Mouse (Mus musculus): ENCODE measurements around the gene Clk2. TPM values are rescaled to one million over a fixed set of nuclear protein-coding genes. Genes with fewer than 3 reads are reported as not detected.

The Clk2 gene
- polyA plus RNA-seq, 1 experiment from 2014 or later: 50.3 TPM

- WGBS: 48% methylated on average over 9 of the region's 9 CpGs
- H3K9me3 ChIP-seq: no peaks in the 10 kb centered on the region
- ATAC-seq (ENCODE audit: insufficient number of reproducible peaks, insufficient read depth, low FRiP score, low TSS enrichment, low read depth): no peak
- no peak overlapping the region for H3K9ac ChIP-seq (replicated peaks)
- no peak overlapping the region for H3K4me2 ChIP-seq
- peaks cover 7% of the 10 kb centered on the region for H3K4me1 ChIP-seq (replicated peaks)
- H3K27me3 ChIP-seq: peaks cover 27% of the 10 kb centered on the region
- H3K27ac ChIP-seq: no peak overlapping the region
- no peak overlapping the region for H3K4me3 ChIP-seq (replicated peaks)
- H3K36me3 ChIP-seq: no peaks in the 10 kb centered on the region
Observed at GRCm38 (mm10) chr3:89136365-89136764, 28.2 kb upstream of the Clk2 start.

DNA sequence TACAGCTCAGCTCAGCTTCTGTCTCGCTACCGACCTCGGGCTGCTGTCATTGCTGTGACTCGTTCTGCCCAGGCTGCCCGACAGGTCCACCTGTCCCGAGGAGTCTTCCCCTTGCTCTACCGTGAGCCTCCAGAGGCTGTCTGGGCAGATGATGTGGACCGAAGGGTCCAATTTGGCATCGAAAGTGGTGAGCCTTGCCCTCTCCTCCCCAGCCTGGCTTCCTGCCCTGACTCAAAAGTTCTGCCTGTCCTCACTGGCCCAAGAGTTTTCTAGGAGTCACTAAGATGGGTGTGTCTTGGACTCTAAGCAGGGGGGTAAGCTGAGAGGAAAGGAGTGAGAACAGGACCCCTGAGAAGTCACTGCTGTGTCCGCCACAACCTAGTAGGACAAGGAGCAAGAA lies 19.8 kb upstream of the Clk2 start:
- H3K9ac ChIP-seq (replicated peaks): no peak overlapping the region
- peaks cover 46% of the 10 kb centered on the region for H3K27me3 ChIP-seq
- no peaks in the 10 kb centered on the region for H3K36me3 ChIP-seq
- no peaks in the 10 kb centered on the region for H3K9me3 ChIP-seq
- 66% methylated on average over 10 of the region's 10 CpGs for WGBS
- H3K4me2 ChIP-seq: no peak overlapping the region
- ATAC-seq (ENCODE audit: insufficient number of reproducible peaks, insufficient read depth, low FRiP score, low TSS enrichment, low read depth): no peak
- no peak overlapping the region for H3K4me3 ChIP-seq (replicated peaks)
- H3K27ac ChIP-seq: no peak overlapping the region
- peaks cover 9% of the 10 kb centered on the region for H3K4me1 ChIP-seq (replicated peaks)

DNA sequence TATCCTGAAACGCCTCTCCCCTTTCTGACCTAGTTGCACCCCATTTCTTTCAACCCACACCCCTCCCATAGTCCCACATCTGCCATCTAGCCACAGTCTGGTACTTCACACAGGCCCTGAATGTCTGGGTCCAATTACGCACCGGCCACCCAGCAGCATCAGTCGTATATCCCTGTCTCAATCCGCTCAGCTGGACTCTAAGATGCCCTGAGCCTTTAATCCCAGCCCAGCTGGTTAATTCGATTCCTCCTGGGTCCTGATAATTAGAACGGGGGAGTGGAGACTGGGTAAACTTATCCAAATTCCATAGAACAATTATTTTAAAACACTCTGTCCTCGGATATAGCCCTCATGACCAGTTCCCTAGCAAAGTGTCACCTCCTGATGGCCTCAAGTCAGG lies 19.0 kb upstream of the Clk2 start:
- no peak overlapping the region for H3K27ac ChIP-seq
- no peak overlapping the region for H3K4me3 ChIP-seq (replicated peaks)
- no peak overlapping the region for H3K9ac ChIP-seq (replicated peaks)
- no peaks in the 10 kb centered on the region for H3K9me3 ChIP-seq
- 27% methylated on average over 8 of the region's 8 CpGs for WGBS
- no peaks in the 10 kb centered on the region for H3K36me3 ChIP-seq
- H3K27me3 ChIP-seq: peaks cover 53% of the 10 kb centered on the region
- peaks cover 9% of the 10 kb centered on the region for H3K4me1 ChIP-seq (replicated peaks)
- H3K4me2 ChIP-seq: no peak overlapping the region
- ATAC-seq (ENCODE audit: insufficient number of reproducible peaks, insufficient read depth, low FRiP score, low TSS enrichment, low read depth): no peak

GRCm38 (mm10) chr3:89147101-89147978 lies 17.3 kb upstream of the Clk2 start:
- H3K9me3 ChIP-seq: no peaks in the 10 kb centered on the region
- WGBS: 22% methylated on average over 26 of the region's 26 CpGs
- peak overlapping the region; percentile 29 for H3K4me3 ChIP-seq (replicated peaks)
- H3K27me3 ChIP-seq: peaks cover 67% of the 10 kb centered on the region
- H3K9ac ChIP-seq (replicated peaks): peak overlapping the region; percentile 24; the same call in 1 of the 2 replicates
- peak overlapping the region; percentile 58 for H3K4me2 ChIP-seq
- peak; percentile 34; the same call in 1 of the 2 replicates for ATAC-seq (ENCODE audit: insufficient number of reproducible peaks, insufficient read depth, low FRiP score, low TSS enrichment, low read depth)
- H3K27ac ChIP-seq: no peak overlapping the region
- no peaks in the 10 kb centered on the region for H3K36me3 ChIP-seq
- H3K4me1 ChIP-seq (replicated peaks): peaks cover 9% of the 10 kb centered on the region

GRCm38 (mm10) chr3:89147979-89148311 lies 16.6 kb upstream of the Clk2 start:
- Histone ChIP-seq H3K27ac (no peak overlapping the region), H3K4me2 (peak overlapping the region; percentile 58), H3K9me3 (no peaks in the 10 kb centered on the region), H3K4me3 (replicated peaks) (peak overlapping the region; percentile 29), H3K27me3 (peaks cover 73% of the 10 kb centered on the region), H3K4me1 (replicated peaks) (peaks cover 9% of the 10 kb centered on the region), H3K9ac (replicated peaks) (peak overlapping the region; percentile 24; the same call in 1 of the 2 replicates), H3K36me3 (no peaks in the 10 kb centered on the region)
- 6% methylated on average over 15 of the region's 15 CpGs for WGBS
- ATAC-seq (ENCODE audit: insufficient number of reproducible peaks, insufficient read depth, low FRiP score, low TSS enrichment, low read depth): no peak

DNA sequence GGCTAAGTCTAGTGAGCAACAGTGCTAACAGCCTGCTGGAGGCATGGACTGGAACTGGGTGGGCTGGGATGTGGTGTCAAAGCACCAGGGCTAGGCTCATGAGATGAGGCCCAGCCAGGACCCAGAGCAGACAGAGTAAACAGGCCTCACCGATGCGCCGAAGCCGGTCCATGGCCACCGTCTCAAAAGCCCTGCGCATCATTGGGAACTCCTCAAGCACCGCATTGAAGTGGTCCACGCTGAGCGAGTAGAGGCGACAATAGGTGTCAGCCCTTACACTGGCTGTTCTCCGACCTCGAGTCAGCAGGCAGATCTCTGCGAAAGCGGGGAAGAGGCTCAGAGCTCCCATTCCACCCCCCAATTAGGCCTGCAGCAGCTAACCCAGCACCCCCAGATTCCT lies 16.0 kb upstream of the Clk2 start:
- H3K9ac ChIP-seq (replicated peaks): no peak overlapping the region
- peaks cover 74% of the 10 kb centered on the region for H3K27me3 ChIP-seq
- H3K4me3 ChIP-seq (replicated peaks): no peak overlapping the region
- no peaks in the 10 kb centered on the region for H3K36me3 ChIP-seq
- H3K9me3 ChIP-seq: no peaks in the 10 kb centered on the region
- WGBS: 72% methylated on average over 14 of the region's 14 CpGs
- peak overlapping the region; percentile 58 for H3K4me2 ChIP-seq
- no peak overlapping the region for H3K27ac ChIP-seq
- no peak for ATAC-seq (ENCODE audit: insufficient number of reproducible peaks, insufficient read depth, low FRiP score, low TSS enrichment, low read depth)
- peaks cover 9% of the 10 kb centered on the region for H3K4me1 ChIP-seq (replicated peaks)

GRCm38 (mm10) chr3:89152084-89152835 lies 12.3 kb upstream of the Clk2 start:
- 47% methylated on average over 17 of the region's 17 CpGs for WGBS
- ATAC-seq (ENCODE audit: insufficient number of reproducible peaks, insufficient read depth, low FRiP score, low TSS enrichment, low read depth): no peak
- peaks cover 61% of the 10 kb centered on the region for H3K27me3 ChIP-seq

DNA sequence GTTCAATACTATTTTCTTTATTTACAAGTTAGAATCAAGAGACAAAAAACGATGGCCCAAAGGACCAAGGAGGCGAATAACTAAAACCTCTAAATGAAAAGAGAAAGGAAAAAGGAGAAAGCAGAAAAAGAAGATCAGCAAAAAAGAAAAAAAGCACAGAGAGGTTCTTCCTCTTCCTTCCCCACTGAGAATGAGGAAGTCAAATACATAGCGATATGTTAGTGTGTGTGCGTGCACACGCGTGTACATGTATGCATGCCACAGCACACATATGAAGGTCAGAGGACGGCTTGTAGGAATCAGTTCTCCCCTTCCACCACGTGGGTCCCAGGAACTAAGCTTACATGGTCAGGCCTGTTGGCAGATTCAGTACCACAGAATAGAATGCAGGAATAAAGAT lies 7.6 kb upstream of the Clk2 start:
- H3K9me3 ChIP-seq: no peaks in the 10 kb centered on the region
- no peak overlapping the region for H3K9ac ChIP-seq (replicated peaks)
- H3K4me3 ChIP-seq (replicated peaks): no peak overlapping the region
- no peak overlapping the region for H3K4me2 ChIP-seq
- no peak overlapping the region for H3K27ac ChIP-seq
- H3K27me3 ChIP-seq: peaks cover 48% of the 10 kb centered on the region
- H3K36me3 ChIP-seq: no peaks in the 10 kb centered on the region
- peaks cover 12% of the 10 kb centered on the region for H3K4me1 ChIP-seq (replicated peaks)
- ATAC-seq (ENCODE audit: insufficient number of reproducible peaks, insufficient read depth, low FRiP score, low TSS enrichment, low read depth): no peak
- 85% methylated on average over 8 of the region's 8 CpGs for WGBS

More at GRCm38 (mm10) chr3:89152084-89152835, 12.3 kb upstream of the Clk2 start:
- Histone ChIP-seq H3K4me3 (replicated peaks) (no peak overlapping the region), H3K9me3 (no peaks in the 10 kb centered on the region), H3K4me1 (replicated peaks) (peaks cover 9% of the 10 kb centered on the region), H3K27ac (no peak overlapping the region), H3K4me2 (no peak overlapping the region), H3K36me3 (no peaks in the 10 kb centered on the region), H3K9ac (replicated peaks) (no peak overlapping the region)

DNA sequence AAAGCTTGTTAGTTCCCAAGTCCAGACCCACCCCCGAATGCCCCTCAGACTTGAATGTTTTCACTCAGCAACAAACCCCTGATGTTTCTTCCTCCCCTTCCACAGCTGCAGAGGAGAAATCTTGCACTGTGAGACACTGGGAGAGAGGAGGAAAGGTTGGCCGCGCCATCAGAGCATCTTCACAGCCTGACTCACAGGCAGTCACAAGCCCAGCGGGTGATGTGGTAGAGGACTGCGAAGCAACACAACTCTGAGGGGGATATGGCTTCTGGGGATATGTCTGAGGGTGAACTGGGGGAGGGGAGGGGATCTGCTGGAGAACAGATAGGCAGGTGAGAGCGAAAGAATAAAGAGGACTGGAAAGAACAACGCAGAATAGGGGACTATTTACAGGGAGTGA lies 5.9 kb upstream of the Clk2 start:
- peak overlapping the region; percentile 98; the same call in 1 of the 2 replicates for H3K4me2 ChIP-seq
- no peaks in the 10 kb centered on the region for H3K9me3 ChIP-seq
- peaks cover 12% of the 10 kb centered on the region for H3K4me1 ChIP-seq (replicated peaks)
- H3K36me3 ChIP-seq: no peaks in the 10 kb centered on the region
- 18% methylated on average over 7 of the region's 7 CpGs for WGBS
- no peak overlapping the region for H3K9ac ChIP-seq (replicated peaks)
- 0 out of 2 replicates have a peak overlapping the region, but pooled peaks have one; percentile 59 for H3K4me3 ChIP-seq (replicated peaks)
- no peak for ATAC-seq (ENCODE audit: insufficient number of reproducible peaks, insufficient read depth, low FRiP score, low TSS enrichment, low read depth)
- H3K27me3 ChIP-seq: peaks cover 37% of the 10 kb centered on the region
- no peak overlapping the region for H3K27ac ChIP-seq

DNA sequence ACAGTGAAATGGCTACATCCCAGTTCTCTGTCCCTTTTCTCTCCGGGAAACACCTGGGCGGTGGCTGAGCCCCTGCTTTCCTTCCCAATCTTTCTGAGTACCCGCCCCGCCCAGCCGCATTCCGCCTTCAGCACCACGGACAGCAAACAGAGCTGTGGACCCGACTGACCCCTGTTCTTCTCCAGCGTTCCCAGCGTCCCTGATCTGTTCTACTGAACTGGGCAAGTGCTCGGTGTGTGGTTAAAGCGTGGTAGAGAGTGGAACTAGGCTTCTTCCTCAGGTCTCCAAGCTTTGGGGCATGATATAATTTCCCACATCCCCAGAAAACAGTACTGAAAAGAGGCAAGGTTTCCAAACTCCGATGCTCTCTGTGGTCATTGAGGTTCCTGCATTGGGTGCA lies 5.4 kb upstream of the Clk2 start:
- H3K9me3 ChIP-seq: no peaks in the 10 kb centered on the region
- H3K4me3 ChIP-seq (replicated peaks): peak overlapping the region; percentile 59
- H3K9ac ChIP-seq (replicated peaks): no peak overlapping the region; the same call in 1 of the 2 replicates
- H3K27me3 ChIP-seq: peaks cover 35% of the 10 kb centered on the region
- ATAC-seq (ENCODE audit: insufficient number of reproducible peaks, insufficient read depth, low FRiP score, low TSS enrichment, low read depth): no peak
- 2% methylated on average over 13 of the region's 13 CpGs for WGBS
- no peak overlapping the region for H3K27ac ChIP-seq
- H3K4me1 ChIP-seq (replicated peaks): peaks cover 16% of the 10 kb centered on the region
- no peaks in the 10 kb centered on the region for H3K36me3 ChIP-seq
- H3K4me2 ChIP-seq: peak overlapping the region; percentile 98

DNA sequence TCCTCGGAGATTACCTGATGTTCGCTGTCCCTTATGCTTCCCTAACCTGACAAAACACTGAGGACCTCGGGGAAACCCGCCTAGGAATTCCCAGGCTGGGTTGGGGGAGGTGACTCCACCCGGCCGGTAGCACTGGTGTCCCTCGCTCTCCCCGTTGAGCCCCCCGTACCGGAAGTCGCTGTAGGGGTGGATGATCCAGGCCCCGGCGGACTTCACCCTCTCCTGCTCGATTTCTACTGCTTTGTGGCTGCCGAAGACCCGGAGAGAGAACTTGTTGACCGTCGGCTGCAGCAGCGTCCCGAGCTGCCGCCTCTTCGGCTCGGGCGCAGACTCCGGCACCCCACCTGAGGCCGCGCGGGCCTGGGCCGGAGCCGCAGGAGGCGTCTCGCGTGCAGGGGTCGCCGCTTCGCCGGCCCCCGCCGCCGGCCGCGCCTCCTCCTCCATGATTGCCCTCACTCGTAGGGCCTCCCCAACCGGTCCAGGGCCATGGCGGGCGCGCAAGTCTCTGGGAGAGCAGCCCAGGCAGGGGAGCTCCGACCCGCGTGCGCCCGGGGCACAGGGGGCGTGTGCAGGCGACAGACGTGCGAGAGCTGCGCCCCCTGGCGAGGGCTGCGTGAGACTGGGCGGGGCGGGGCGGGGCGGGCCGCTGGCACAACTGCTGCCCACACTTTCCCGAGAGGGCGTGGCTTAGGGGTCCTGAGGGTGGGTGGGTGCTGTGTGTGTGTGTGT lies 4.8 kb upstream of the Clk2 start, which contains the start of gene Hcn3:
TSS of gene Hcn3 (minus strand) at position 581 of the 729 bp plus-strand sequence.
- Histone ChIP-seq H3K4me3 (replicated peaks) (peak within 1 kb of the TSS; percentile 59), H3K4me1 (replicated peaks) (peaks cover 16% of the 10 kb centered on the region), H3K27me3 (peaks cover 34% of the 10 kb centered on the region), H3K36me3 (no peaks in the 10 kb centered on the region), H3K4me2 (peak within 1 kb of the TSS; percentile 98), H3K9me3 (no peaks in the 10 kb centered on the region), H3K27ac (no peak within 1 kb of the TSS), H3K9ac (replicated peaks) (peak within 1 kb of the TSS; percentile 40; the same call in 1 of the 2 replicates)
- under 1% methylated on average over 57 of the region's 66 CpGs for WGBS
- ATAC-seq (ENCODE audit: insufficient number of reproducible peaks, insufficient read depth, low FRiP score, low TSS enrichment, low read depth): peak; percentile 63

All from limb, embryonic 12.5 days (tissue).